Mouse (Mus musculus) midbrain, embryonic 16.5 days (tissue): ENCODE measurements around the gene Eipr1. TPM values are rescaled to one million over a fixed set of nuclear protein-coding genes. Genes with fewer than 3 reads are reported as not detected.

Source experiments
- ATAC-seq: fragments of 200-750 bp; cut with Nextera tagmentation; 2 replicates; pipeline ENCODE4 v1.8.0; 2017; ENCODE audit warnings: moderate TSS enrichment
- H3K27ac ChIP-seq: fragments of 300-500 bp; sonication (generic); 2 replicates; pipeline ENCODE4 v1.5.1; 2014; ENCODE audit warnings: mild to moderate bottlenecking, low read length, mixed read lengths
- H3K27me3 ChIP-seq: fragments of 300-500 bp; sonication (generic); 2 replicates; pipeline ENCODE4 v1.6.1; 2014; ENCODE audit warnings: low read depth, low read length, mixed read lengths; ENCODE audit not compliant: control insufficient read depth, insufficient read depth
- H3K36me3 ChIP-seq: fragments of 300-500 bp; sonication (generic); 2 replicates; pipeline ENCODE4 v1.6.1; 2014; ENCODE audit warnings: mild to moderate bottlenecking, low read length, moderate library complexity, mixed read lengths; ENCODE audit not compliant: control insufficient read depth, insufficient read depth
- H3K4me1 ChIP-seq: fragments of 300-500 bp; sonication (generic); 2 replicates; pipeline ENCODE4 v1.6.1; 2014; ENCODE audit warnings: mild to moderate bottlenecking, low read length, mixed read lengths; ENCODE audit not compliant: control insufficient read depth, insufficient read depth
- H3K4me2 ChIP-seq: fragments of 300-500 bp; sonication (generic); 2 replicates; pipeline ENCODE4 v1.6.1; 2014; ENCODE audit warnings: mild to moderate bottlenecking, low read length, mixed read lengths
- H3K4me3 ChIP-seq: fragments of 300-500 bp; sonication (generic); 2 replicates; pipeline ENCODE4 v1.5.1; 2014; ENCODE audit warnings: low read depth, mild to moderate bottlenecking, low read length, moderate library complexity, mixed read lengths
- H3K9ac ChIP-seq: fragments of 300-500 bp; sonication (generic); 2 replicates; pipeline ENCODE4 v1.6.1; 2014; ENCODE audit warnings: low read depth, low read length, mixed read lengths
- H3K9me3 ChIP-seq: fragments of 300-500 bp; sonication (generic); replicated peaks from 2 replicates; pipeline ENCODE4 v1.6.1; 2014; ENCODE audit warnings: mild to moderate bottlenecking, low read length, mixed read lengths; ENCODE audit not compliant: control insufficient read depth, poor library complexity, severe bottlenecking
- WGBS: fragments of 180-500 bp; shearing (Covaris S2); extraction: QIAGEN DNeasy Blood & Tissue Kit; methylation state at CpG from one replicate; pipeline ENCODE4 v1.1.7; 2014; 5-methylcytosine and 5-hydroxymethylcytosine counted together
- polyA plus RNA-seq: library from polyadenylated mRNA; unstranded; fragments of >200 nt; fragmentation: Nextera tagmentation; extraction: Ambion mirVana; gene quantifications from 2 replicates; pipeline ENCODE4 v1.2.1, GENCODE M21; 2015

The Eipr1 gene
- polyA plus RNA-seq, 1 experiment from 2014 or later: 70.7 TPM

GRCm38 (mm10) chr12:28841179-28841698, 89.6 kb downstream of the Eipr1 start:
- no peaks in the 10 kb centered on the region for H3K36me3 ChIP-seq
- H3K4me2 ChIP-seq: no peak overlapping the region
- H3K27ac ChIP-seq: no peak overlapping the region
- no peak overlapping the region for H3K9ac ChIP-seq
- H3K4me3 ChIP-seq: no peak overlapping the region
- 81% methylated on average over 5 of the region's 5 CpGs for WGBS
- no peaks in the 10 kb centered on the region for H3K27me3 ChIP-seq
- no peak for ATAC-seq
- no peaks in the 10 kb centered on the region for H3K4me1 ChIP-seq
- no peaks in the 10 kb centered on the region; the same call in 1 of the 2 replicates for H3K9me3 ChIP-seq

- no peak for ATAC-seq
- no peaks in the 10 kb centered on the region; the same call in 1 of the 2 replicates for H3K9me3 ChIP-seq
- H3K4me3 ChIP-seq: no peak overlapping the region
- H3K27me3 ChIP-seq: no peaks in the 10 kb centered on the region
- H3K9ac ChIP-seq: no peak overlapping the region
- H3K4me2 ChIP-seq: no peak overlapping the region
- peaks cover 8% of the 10 kb centered on the region for H3K4me1 ChIP-seq
- no peak overlapping the region for H3K27ac ChIP-seq
- no peaks in the 10 kb centered on the region for H3K36me3 ChIP-seq
- WGBS: 96% methylated on average over 8 of the region's 8 CpGs
Measured at GRCm38 (mm10) chr12:28845811-28846210, 94.2 kb downstream of the Eipr1 start.

GRCm38 (mm10) chr12:28847401-28847800, 95.8 kb downstream of the Eipr1 start:
- WGBS: 82% methylated on average over 6 of the region's 6 CpGs
- no peak overlapping the region for H3K4me3 ChIP-seq
- no peaks in the 10 kb centered on the region for H3K27me3 ChIP-seq
- no peak for ATAC-seq
- no peak overlapping the region for H3K9ac ChIP-seq
- no peak overlapping the region for H3K27ac ChIP-seq
- no peak overlapping the region for H3K4me2 ChIP-seq
- H3K36me3 ChIP-seq: no peaks in the 10 kb centered on the region
- H3K9me3 ChIP-seq: no peaks in the 10 kb centered on the region; the same call in 1 of the 2 replicates
- H3K4me1 ChIP-seq: peaks cover 8% of the 10 kb centered on the region

- Histone ChIP-seq H3K27ac (peak overlapping the region; percentile 63), H3K9me3 (no peaks in the 10 kb centered on the region), H3K4me2 (no peak overlapping the region), H3K4me3 (no peak overlapping the region), H3K36me3 (no peaks in the 10 kb centered on the region), H3K9ac (no peak overlapping the region), H3K4me1 (peaks cover 8% of the 10 kb centered on the region), H3K27me3 (no peaks in the 10 kb centered on the region)
- ATAC-seq: peak; percentile 68; the same call in 1 of the 2 replicates
- 42% methylated on average over 18 of the region's 18 CpGs for WGBS
Measured at GRCm38 (mm10) chr12:28848726-28849612, 97.4 kb downstream of the Eipr1 start.

- WGBS: 13% methylated on average over 11 of the region's 11 CpGs
- no peaks in the 10 kb centered on the region for H3K27me3 ChIP-seq
- peaks cover 40% of the 10 kb centered on the region for H3K4me1 ChIP-seq
- peak; percentile 92 for ATAC-seq
- H3K9ac ChIP-seq: peak overlapping the region; percentile 55
- peak overlapping the region; percentile 12 for H3K4me2 ChIP-seq
- H3K27ac ChIP-seq: peak overlapping the region; percentile 97
- no peak overlapping the region for H3K4me3 ChIP-seq
- H3K36me3 ChIP-seq: 0 out of 2 replicates have a peak, but pooled peaks cover under 1% of the 10 kb centered on the region
- no peaks in the 10 kb centered on the region for H3K9me3 ChIP-seq
Measured at GRCm38 (mm10) chr12:28859495-28860263, 108.1 kb downstream of the Eipr1 start.

- no peaks in the 10 kb centered on the region for H3K27me3 ChIP-seq
- H3K36me3 ChIP-seq: peaks cover 4% of the 10 kb centered on the region; the same call in 1 of the 2 replicates
- H3K9me3 ChIP-seq: no peaks in the 10 kb centered on the region
- ATAC-seq: peak; percentile 63
- peak overlapping the region; percentile 55 for H3K9ac ChIP-seq
- WGBS: 8% methylated on average over 5 of the region's 5 CpGs
- no peak overlapping the region for H3K4me3 ChIP-seq
- peak overlapping the region; percentile 97 for H3K27ac ChIP-seq
- H3K4me1 ChIP-seq: peaks cover 40% of the 10 kb centered on the region
- peak overlapping the region; percentile 12 for H3K4me2 ChIP-seq
Measured at GRCm38 (mm10) chr12:28860264-28860560, 108.6 kb downstream of the Eipr1 start.

GRCm38 (mm10) chr12:28863260-28863659, 111.7 kb downstream of the Eipr1 start:
- ATAC-seq: no peak
- WGBS: 63% methylated on average over 12 of the region's 12 CpGs
- H3K4me3 ChIP-seq: no peak overlapping the region
- H3K27ac ChIP-seq: peak overlapping the region; percentile 76
- H3K9ac ChIP-seq: no peak overlapping the region
- peaks cover 4% of the 10 kb centered on the region; the same call in 1 of the 2 replicates for H3K36me3 ChIP-seq
- H3K4me1 ChIP-seq: peaks cover 39% of the 10 kb centered on the region
- no peaks in the 10 kb centered on the region for H3K27me3 ChIP-seq
- no peaks in the 10 kb centered on the region for H3K9me3 ChIP-seq
- H3K4me2 ChIP-seq: no peak overlapping the region

- WGBS: 69% methylated on average over 1 of the region's 1 CpGs
- Histone ChIP-seq H3K36me3 (peaks cover 6% of the 10 kb centered on the region; the same call in 1 of the 2 replicates), H3K4me2 (no peak overlapping the region), H3K4me3 (no peak overlapping the region), H3K4me1 (peaks cover 17% of the 10 kb centered on the region), H3K9ac (no peak overlapping the region), H3K27ac (no peak overlapping the region), H3K9me3 (no peaks in the 10 kb centered on the region), H3K27me3 (no peaks in the 10 kb centered on the region)
- ATAC-seq: no peak
Measured at GRCm38 (mm10) chr12:28866121-28866520, 114.5 kb downstream of the Eipr1 start.
